Mouse (Mus musculus): Measurements from ENCODE around the gene Tro. TPM values are rescaled to one million over a fixed set of nuclear protein-coding genes. Genes with fewer than 3 reads are reported as not detected.

Gene Tro
- polyA plus RNA-seq, 2 experiments: 0.50 to 0.94 TPM

DNA sequence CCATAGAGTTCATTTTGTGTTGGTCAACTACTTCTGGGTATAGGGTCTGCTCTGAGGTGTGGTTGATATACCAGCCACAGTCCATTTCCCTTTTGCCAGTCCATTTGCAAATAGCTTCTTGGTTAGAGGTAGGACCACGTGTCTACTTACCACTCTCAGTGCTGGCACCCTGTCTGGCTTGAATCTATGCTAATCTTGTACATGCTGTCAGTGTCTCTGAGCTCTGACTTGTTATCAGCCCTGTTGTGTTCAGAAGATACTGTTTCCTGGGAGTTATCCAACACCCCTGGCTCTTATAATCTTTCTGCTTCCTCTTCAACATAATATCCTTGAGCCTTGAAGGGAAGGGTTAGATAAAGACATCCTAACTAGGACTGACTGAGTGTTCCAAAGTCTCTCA is 21.0 kb downstream of the Tro start:
- 0% methylated on average over 1 of the region's 1 CpGs for WGBS (ENCODE audit: insufficient replicate concordance)
- no peak for TF ChIP-seq CTCF (IDR thresholded peaks at IDR 0.05; ENCODE audit: low read depth)
- TF ChIP-seq EP300 (IDR thresholded peaks at IDR 0.05; ENCODE audit: low read depth): peak; percentile 65
- Histone ChIP-seq H3K36me3 (replicated peaks; ENCODE audit: control insufficient read depth, insufficient read depth, low read depth) (no peaks in the 10 kb centered on the region), H3K9ac (replicated peaks) (no peak overlapping the region), H3K27ac (no peak overlapping the region), H3K27me3 (ENCODE audit: control insufficient read depth, insufficient read depth, low read length) (no peaks in the 10 kb centered on the region), H3K4me1 (replicated peaks; ENCODE audit: control insufficient read depth in 2 of 2, insufficient read depth in 2 of 2, low read length in 1 of 2) (peaks cover 0 to 3% of the 10 kb centered on the region in 2 experiments; a peak in 1 of 4 replicates), H3K4me3 (ENCODE audit: insufficient read depth in 1 of 2, low read depth in 2 of 2, low read length in 2 of 2) (no peak overlapping the region), H3K4me2 (ENCODE audit: low read depth) (no peak overlapping the region), H3K9me3 (ENCODE audit: control insufficient read depth, low read length) (no peaks in the 10 kb centered on the region)
- DNase-seq (ENCODE audit: low read depth in 3 of 3, low spot score in 3 of 3) (peak in 2 of 3 experiments; percentile 7 to 17), ATAC-seq (ENCODE audit: insufficient read depth) (peak; percentile 78)

DNA sequence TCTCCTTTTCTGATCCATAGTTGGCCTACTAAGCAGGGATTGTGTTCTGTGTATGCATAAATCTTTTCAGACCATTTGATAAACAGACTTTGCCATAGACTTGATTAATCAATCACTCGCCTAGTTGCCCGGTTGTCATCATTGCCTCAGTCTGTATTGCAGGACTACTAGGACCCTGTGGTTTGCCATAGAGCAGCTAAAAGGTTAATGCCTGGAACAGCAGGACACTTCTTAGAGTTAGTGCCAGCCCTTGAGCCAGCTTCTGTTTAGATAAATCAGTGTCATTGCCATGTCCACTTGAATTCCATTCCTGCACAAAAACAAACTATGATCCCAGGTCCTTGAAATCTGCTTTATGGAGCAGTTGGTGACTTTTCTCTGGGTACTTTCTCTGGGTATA is 58.5 kb downstream of the Tro start:
- Histone ChIP-seq H3K4me2 (ENCODE audit: low read depth) (no peak overlapping the region), H3K36me3 (replicated peaks; ENCODE audit: control insufficient read depth, insufficient read depth, low read depth) (no peaks in the 10 kb centered on the region), H3K27ac (no peak overlapping the region), H3K9me3 (ENCODE audit: control insufficient read depth, low read length) (no peaks in the 10 kb centered on the region), H3K4me1 (replicated peaks; ENCODE audit: control insufficient read depth in 2 of 2, insufficient read depth in 2 of 2, low read length in 1 of 2) (peaks cover 14 to 19% of the 10 kb centered on the region in 2 experiments), H3K27me3 (ENCODE audit: control insufficient read depth, insufficient read depth, low read length) (no peaks in the 10 kb centered on the region), H3K4me3 (ENCODE audit: insufficient read depth in 1 of 2, low read depth in 2 of 2, low read length in 2 of 2) (no peak overlapping the region), H3K9ac (replicated peaks) (no peak overlapping the region)
- no peak for ATAC-seq (ENCODE audit: insufficient read depth)
- TF ChIP-seq CTCF (IDR thresholded peaks at IDR 0.05; ENCODE audit: low read depth) (no peak), EP300 (IDR thresholded peaks at IDR 0.05; ENCODE audit: low read depth) (no peak)
- WGBS (ENCODE audit: insufficient replicate concordance): 56% methylated on average over 2 of the region's 2 CpGs
- no peak for DNase-seq (ENCODE audit: low read depth in 3 of 3, low spot score in 3 of 3)

Other genes with a start within 250 kb of the Tro start
- 4.9 and 10.1 TPM in 2 replicates for gene Tmem29, start 198.4 kb downstream of the Tro start, polyA plus RNA-seq (2012; rRNA removed)
- 14.8 and 15.7 TPM in 2 replicates for gene Tmem29, start 198.4 kb downstream of the Tro start, polyA plus RNA-seq (2014; fragmentation: Nextera tagmentation; extraction: Ambion mirVana)
- 897 and 1,006 TPM in 2 replicates for gene Alas2, start 110.2 kb downstream of the Tro start, polyA plus RNA-seq (2012; rRNA removed)
- gene Alas2, start 110.2 kb downstream of the Tro start, polyA plus RNA-seq (2014; fragmentation: Nextera tagmentation; extraction: Ambion mirVana): 977 and 1,008 TPM in 2 replicates
- 6.2 TPM in 2 replicates for gene Pfkfb1, start 69.4 kb downstream of the Tro start, polyA plus RNA-seq (2012; rRNA removed)
- 7.3 TPM in 2 replicates for gene Pfkfb1, start 69.4 kb downstream of the Tro start, polyA plus RNA-seq (2014; fragmentation: Nextera tagmentation; extraction: Ambion mirVana)
- 7.5 and 8.2 TPM in 2 replicates for gene Apex2, start 67.7 kb downstream of the Tro start, polyA plus RNA-seq (2012; rRNA removed)
- gene Apex2, start 67.7 kb downstream of the Tro start, polyA plus RNA-seq (2014; fragmentation: Nextera tagmentation; extraction: Ambion mirVana): 8.9 and 12.0 TPM in 2 replicates
- 19.2 and 22.9 TPM in 2 replicates for gene Maged2, start 156.8 kb upstream of the Tro start, polyA plus RNA-seq (2012; rRNA removed)
- 53.1 and 58.1 TPM in 2 replicates for gene Maged2, start 156.8 kb upstream of the Tro start, polyA plus RNA-seq (2014; fragmentation: Nextera tagmentation; extraction: Ambion mirVana)

All from liver, embryonic 14.5 days (tissue).